Mouse (Mus musculus): Measurements from ENCODE around the gene Vmn1r25. TPM values are rescaled to one million over a fixed set of nuclear protein-coding genes. Genes with fewer than 3 reads are reported as not detected.
"Not testable (repeated sequence)": the region's sequence is repeated elsewhere in the genome, so short reads cannot be mapped to it uniquely, and the experiment has no call there.

Vmn1r25 gene
- not detected in 2 replicates for polyA plus RNA-seq (2016; fragmentation: Nextera tagmentation; extraction: Ambion mirVana)

GRCm38 (mm10) chr6:57980710-57981109 lies at the start of gene Vmn1r25:
Vmn1r25 (minus strand) TSS chr6:57980810.
- Histone ChIP-seq H3K9ac (no peak within 1 kb of the TSS), H3K4me1 (no peaks in the 10 kb centered on the region), H3K4me3 (no peak within 1 kb of the TSS), H3K27ac (no peak within 1 kb of the TSS), H3K4me2 (replicated peaks) (no peak within 1 kb of the TSS), H3K27me3 (no peaks in the 10 kb centered on the region), H3K9me3 (replicated peaks) (no peaks in the 10 kb centered on the region), H3K36me3 (no peaks in the 10 kb centered on the region)
- no peak for ATAC-seq (ENCODE audit: low FRiP score)
- WGBS = 68% methylated on average over 3 of the region's 3 CpGs

GRCm38 (mm10) chr6:58017478-58017877 lies 36.9 kb upstream of the Vmn1r25 start:
- H3K27ac ChIP-seq; H3K36me3 ChIP-seq; H3K4me3 ChIP-seq; H3K4me1 ChIP-seq; H3K9ac ChIP-seq; H3K27me3 ChIP-seq; H3K4me2 ChIP-seq (replicated peaks); ATAC-seq (ENCODE audit: low FRiP score); H3K9me3 ChIP-seq (replicated peaks): not testable (repeated sequence)
- WGBS = 94% methylated on average over 21 of the region's 21 CpGs

- Histone ChIP-seq H3K36me3 (no peaks in the 10 kb centered on the region), H3K9me3 (replicated peaks) (no peaks in the 10 kb centered on the region), H3K27ac (no peak within 1 kb of the TSS), H3K9ac (no peak within 1 kb of the TSS), H3K4me1 (no peaks in the 10 kb centered on the region), H3K4me3 (no peak within 1 kb of the TSS), H3K4me2 (replicated peaks) (no peak within 1 kb of the TSS), H3K27me3 (no peaks in the 10 kb centered on the region)
- WGBS = 96% methylated on average over 1 of the region's 1 CpGs
- no peak for ATAC-seq (ENCODE audit: low FRiP score)
Measured at GRCm38 (mm10) chr6:58015059-58015458, 34.4 kb upstream of the Vmn1r25 start, which contains the start of gene Vmn1r26. Vmn1r26 (minus strand) TSS chr6:58015159.

- not testable (repeated sequence) for H3K27ac ChIP-seq; H3K4me1 ChIP-seq; H3K36me3 ChIP-seq; H3K4me3 ChIP-seq; ATAC-seq (ENCODE audit: low FRiP score); H3K9ac ChIP-seq; H3K27me3 ChIP-seq; H3K4me2 ChIP-seq (replicated peaks); H3K9me3 ChIP-seq (replicated peaks)
- 88% methylated on average over 1 of the region's 1 CpGs for WGBS
Measured at GRCm38 (mm10) chr6:57961403-57961802, 19.2 kb downstream of the Vmn1r25 start, which contains the start of gene Vmn1r24. Vmn1r24 (minus strand) TSS chr6:57961503.

Other genes with a start within 250 kb of the Vmn1r25 start
- 109 and 121 TPM in 2 replicates for gene Vopp1, start 155.7 kb downstream of the Vmn1r25 start, polyA plus RNA-seq (2016; fragmentation: Nextera tagmentation; extraction: Ambion mirVana)
- not detected in 2 replicates for gene Vmn1r21, start 130.5 kb downstream of the Vmn1r25 start, polyA plus RNA-seq (2016; fragmentation: Nextera tagmentation; extraction: Ambion mirVana)
- not detected in 2 replicates for gene Vmn1r22, start 72.8 kb downstream of the Vmn1r25 start, polyA plus RNA-seq (2016; fragmentation: Nextera tagmentation; extraction: Ambion mirVana)
- gene Vmn1r23, start 54.0 kb downstream of the Vmn1r25 start, polyA plus RNA-seq (2016; fragmentation: Nextera tagmentation; extraction: Ambion mirVana) = not detected in 2 replicates
- gene Vmn1r24, start 19.3 kb downstream of the Vmn1r25 start, polyA plus RNA-seq (2016; fragmentation: Nextera tagmentation; extraction: Ambion mirVana) = not detected in 2 replicates
- gene Vmn1r26, start 34.3 kb upstream of the Vmn1r25 start, polyA plus RNA-seq (2016; fragmentation: Nextera tagmentation; extraction: Ambion mirVana) = not detected in 2 replicates
- gene Vmn1r27, start 238.0 kb upstream of the Vmn1r25 start, polyA plus RNA-seq (2016; fragmentation: Nextera tagmentation; extraction: Ambion mirVana) = not detected in 2 replicates